Mouse (Mus musculus) right cerebral cortex, postnatal 25 days (tissue): ENCODE results near the gene Entpd5.
"Not testable (repeated sequence)": the region's sequence is repeated elsewhere in the genome, so short reads cannot be mapped to it uniquely, and the experiment has no call there.

Experiments
- DNase-seq: peaks from one replicate; pipeline ENCODE4 v3.0.0; 2022

Entpd5 gene

GRCm38 (mm10) chr12:84398629-84399028 is 10.2 kb downstream of the Entpd5 start:
- no peak for DNase-seq

GRCm38 (mm10) chr12:84397685-84398084 is 11.1 kb downstream of the Entpd5 start:
- DNase-seq: no peak

GRCm38 (mm10) chr12:84396947-84397679 is 11.7 kb downstream of the Entpd5 start:
- DNase-seq: no peak

- DNase-seq: no peak
Measured at GRCm38 (mm10) chr12:84393847-84394246, 15.0 kb downstream of the Entpd5 start.

GRCm38 (mm10) chr12:84392681-84393080 is 16.1 kb downstream of the Entpd5 start:
- no peak for DNase-seq

- DNase-seq: no peak
Measured at GRCm38 (mm10) chr12:84390336-84390735, 18.5 kb downstream of the Entpd5 start.

- DNase-seq: no peak
Measured at GRCm38 (mm10) chr12:84388774-84389400, 19.9 kb downstream of the Entpd5 start.

GRCm38 (mm10) chr12:84388097-84388496 is 20.7 kb downstream of the Entpd5 start:
- DNase-seq: no peak

- DNase-seq: no peak
Measured at GRCm38 (mm10) chr12:84385408-84385807, 23.4 kb downstream of the Entpd5 start.

GRCm38 (mm10) chr12:84384644-84385081 is 24.2 kb downstream of the Entpd5 start:
- no peak for DNase-seq

- DNase-seq: no peak
Measured at GRCm38 (mm10) chr12:84382369-84382768, 26.5 kb downstream of the Entpd5 start.

GRCm38 (mm10) chr12:84373831-84374481 is 34.9 kb downstream of the Entpd5 start:
- no peak for DNase-seq

- no peak for DNase-seq
Measured at GRCm38 (mm10) chr12:84371647-84372046, 37.2 kb downstream of the Entpd5 start.

GRCm38 (mm10) chr12:84366971-84367370 is 41.9 kb downstream of the Entpd5 start:
- no peak for DNase-seq

- no peak for DNase-seq
Measured at GRCm38 (mm10) chr12:84365137-84365536, 43.7 kb downstream of the Entpd5 start.

- DNase-seq: no peak
Measured at GRCm38 (mm10) chr12:84364291-84364690, 44.5 kb downstream of the Entpd5 start.

- no peak for DNase-seq
Measured at GRCm38 (mm10) chr12:84362872-84363271, 46.0 kb downstream of the Entpd5 start.

GRCm38 (mm10) chr12:84361555-84362489 is 47.0 kb downstream of the Entpd5 start, which contains the start of the genes Coq6 and Fam161b:
Gene Coq6 (plus strand): TSS chr12:84361657.
Gene Fam161b (minus strand): TSS chr12:84361833.
- peak; percentile 94 for DNase-seq

- not testable (repeated sequence) for DNase-seq
Measured at GRCm38 (mm10) chr12:84358699-84359098, 50.1 kb downstream of the Entpd5 start.

GRCm38 (mm10) chr12:84347192-84347591 is 61.6 kb downstream of the Entpd5 start:
- no peak for DNase-seq

GRCm38 (mm10) chr12:84336963-84337625 is 71.7 kb downstream of the Entpd5 start:
- no peak for DNase-seq

- DNase-seq: no peak
Measured at GRCm38 (mm10) chr12:84327111-84327512, 81.7 kb downstream of the Entpd5 start.
